Mouse (Mus musculus): ENCODE measurements around the gene Ciapin1. TPM values are rescaled to one million over a fixed set of nuclear protein-coding genes. Genes with fewer than 3 reads are reported as not detected.

The Ciapin1 gene
- total RNA-seq, 2 experiments from 2014 or later, result 30.8 to 38.8 TPM

DNA sequence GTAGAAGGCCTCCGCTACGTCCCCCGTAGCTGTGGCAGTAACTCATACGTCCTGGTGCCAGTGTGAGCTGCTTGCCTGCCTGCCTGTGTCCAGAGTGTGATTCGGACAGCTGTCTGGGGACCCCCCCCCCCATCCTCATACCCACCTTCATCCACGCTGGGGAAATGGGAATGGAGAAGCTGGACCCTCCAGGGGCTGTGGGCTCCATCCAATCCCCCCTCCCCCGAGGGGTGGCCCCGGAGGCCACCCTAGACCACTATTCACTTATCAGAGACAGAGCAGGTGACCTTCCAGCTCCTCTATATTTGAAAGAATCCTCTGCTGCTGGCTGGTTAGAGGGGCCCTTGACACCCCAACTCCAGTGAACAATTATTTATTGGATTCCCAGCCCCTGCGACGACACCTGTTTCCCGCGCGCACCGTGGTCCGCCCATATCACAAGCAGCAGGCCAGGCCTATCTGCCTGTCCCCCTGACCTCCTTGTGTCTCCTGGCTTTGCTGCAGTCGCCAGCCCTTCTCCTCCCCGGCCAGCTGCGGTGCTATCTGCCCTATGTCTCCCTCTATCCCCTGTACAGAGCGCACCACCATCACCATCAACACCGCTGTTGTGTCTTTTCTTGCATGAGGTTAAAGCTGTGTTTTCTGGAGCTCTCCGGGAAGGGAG, 57.5 kb downstream of the Ciapin1 start:
- no peak for DNase-seq (ENCODE audit: low spot score)

DNA sequence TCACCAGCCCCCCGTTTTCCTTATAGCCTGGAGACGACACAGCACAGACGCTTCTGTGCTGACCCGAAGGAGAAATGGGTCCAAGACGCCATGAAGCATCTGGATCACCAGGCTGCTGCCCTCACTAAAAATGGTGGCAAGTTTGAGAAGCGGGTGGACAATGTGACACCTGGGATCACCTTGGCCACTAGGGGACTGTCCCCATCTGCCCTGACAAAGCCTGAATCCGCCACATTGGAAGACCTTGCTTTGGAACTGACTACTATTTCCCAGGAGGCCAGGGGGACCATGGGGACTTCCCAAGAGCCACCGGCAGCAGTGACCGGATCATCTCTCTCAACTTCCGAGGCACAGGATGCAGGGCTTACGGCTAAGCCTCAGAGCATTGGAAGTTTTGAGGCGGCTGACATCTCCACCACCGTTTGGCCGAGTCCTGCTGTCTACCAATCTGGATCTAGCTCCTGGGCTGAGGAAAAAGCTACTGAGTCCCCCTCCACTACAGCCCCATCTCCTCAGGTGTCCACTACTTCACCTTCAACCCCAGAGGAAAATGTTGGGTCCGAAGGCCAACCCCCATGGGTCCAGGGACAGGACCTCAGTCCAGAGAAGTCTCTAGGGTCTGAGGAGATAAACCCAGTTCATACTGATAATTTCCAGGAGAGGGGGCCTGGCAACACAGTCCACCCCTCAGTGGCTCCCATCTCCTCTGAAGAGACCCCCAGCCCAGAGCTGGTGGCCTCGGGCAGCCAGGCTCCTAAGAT, 58.4 kb downstream of the Ciapin1 start:
- DNase-seq (ENCODE audit: low spot score), result no peak

DNA sequence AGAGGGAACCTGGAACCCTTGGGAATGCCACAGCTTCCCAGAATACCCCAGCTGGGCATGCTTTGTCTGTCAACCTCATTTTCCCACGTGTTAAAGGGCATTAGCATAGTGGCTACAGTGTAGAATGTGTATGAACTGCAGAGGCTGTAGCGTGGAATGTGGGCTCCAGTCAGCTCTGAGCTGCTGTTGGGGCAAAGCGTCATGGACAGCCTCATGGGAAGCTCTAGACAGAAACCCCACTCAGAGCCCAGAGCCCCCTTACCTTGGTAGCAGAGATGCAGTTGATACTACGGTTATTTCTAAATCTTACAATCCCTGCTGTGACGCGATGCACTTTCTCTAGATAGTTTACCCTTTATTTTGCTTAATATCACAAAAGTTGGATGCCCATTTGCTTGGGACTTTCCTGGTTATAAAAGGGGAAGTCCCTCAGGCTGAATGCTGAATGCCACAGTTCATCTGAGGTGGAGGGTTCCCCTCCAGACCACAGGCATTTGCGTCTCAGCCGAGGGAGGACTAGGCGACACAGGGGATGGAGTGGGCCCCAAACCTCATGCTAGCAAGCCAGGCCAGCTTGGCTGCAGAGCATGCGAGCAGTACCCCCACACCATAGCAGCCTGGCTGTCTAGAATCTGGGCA, 59.1 kb downstream of the Ciapin1 start:
- no peak for DNase-seq (ENCODE audit: low spot score)

DNA sequence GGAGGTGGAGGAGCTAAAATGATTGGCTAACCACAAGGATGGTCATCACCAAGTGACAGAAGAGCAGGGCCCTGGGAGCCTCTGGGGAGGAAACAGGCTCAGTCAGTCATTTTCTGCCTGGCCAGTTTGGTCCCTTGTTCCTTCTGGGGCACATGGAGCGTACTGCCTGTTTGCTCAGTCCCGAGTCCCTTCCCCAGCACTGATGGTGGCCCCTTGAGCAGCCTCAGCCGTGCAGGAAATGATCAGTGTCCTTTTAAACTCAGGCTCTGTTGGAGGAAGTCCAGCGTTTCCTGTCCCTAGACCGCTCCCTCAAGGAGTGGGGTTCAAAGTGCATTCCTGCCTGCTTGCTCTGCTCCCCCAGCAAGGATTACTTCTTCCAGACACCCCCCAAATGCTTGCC, 59.7 kb downstream of the Ciapin1 start:
- DNase-seq (ENCODE audit: low spot score), result no peak

DNA sequence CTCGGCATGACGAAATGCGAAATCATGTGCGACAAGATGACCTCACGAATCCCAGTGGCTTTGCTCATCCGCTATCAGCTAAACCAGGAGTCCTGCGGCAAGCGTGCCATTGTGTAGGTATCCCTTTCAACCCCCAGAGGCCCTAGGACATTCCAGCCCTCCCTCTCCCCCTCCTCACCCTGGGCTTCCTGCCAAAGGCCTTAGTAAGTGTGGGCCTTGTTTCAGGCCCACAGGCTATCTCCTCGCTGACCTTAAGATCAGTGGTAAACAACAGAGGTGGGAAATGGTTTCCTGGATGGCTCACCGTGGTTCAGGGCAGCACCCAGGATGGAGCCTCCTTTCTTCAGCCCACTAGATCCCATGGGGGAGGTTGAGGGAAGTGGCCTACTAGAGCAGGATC, 60.1 kb downstream of the Ciapin1 start:
- no peak for DNase-seq (ENCODE audit: low spot score)

DNA sequence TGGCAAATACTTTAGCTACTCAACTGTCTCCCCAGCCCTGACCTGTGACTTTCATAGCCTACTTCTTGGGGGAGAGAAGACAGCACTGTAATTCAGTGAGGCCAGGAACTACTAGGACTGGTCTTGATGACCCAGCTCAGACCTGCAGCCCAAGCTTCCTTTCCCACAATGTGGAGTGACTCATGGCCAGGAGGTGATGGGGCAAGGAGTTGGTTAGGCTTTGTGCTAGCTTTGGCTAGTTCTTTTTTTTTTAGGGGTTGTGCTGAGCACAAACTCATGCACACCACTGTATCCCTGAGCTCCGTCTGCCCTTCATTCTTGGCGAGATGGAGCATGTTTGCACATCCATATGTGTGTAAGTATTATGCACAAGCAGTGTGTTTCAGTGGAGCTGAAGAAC, 61.8 kb downstream of the Ciapin1 start:
- DNase-seq (ENCODE audit: low spot score), result no peak

DNA sequence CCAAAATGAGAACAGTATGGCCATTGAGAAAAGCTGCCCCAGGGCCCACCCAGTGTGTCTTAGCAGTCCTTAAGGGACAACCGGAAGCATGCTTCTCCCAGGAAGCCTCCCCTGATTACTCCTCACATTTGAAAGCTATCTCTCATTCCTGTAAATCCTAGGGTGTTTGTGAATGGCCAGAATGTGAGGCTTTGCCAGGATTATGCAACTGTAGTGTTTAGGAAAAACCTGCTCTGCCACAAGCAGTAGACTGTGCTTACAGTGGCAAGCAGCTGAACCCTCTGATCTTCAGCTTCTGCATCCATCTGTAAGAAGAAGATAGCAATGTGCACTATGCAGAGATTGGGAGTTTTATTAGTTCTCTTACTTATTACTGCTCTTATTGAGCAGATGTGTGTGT, 63.6 kb downstream of the Ciapin1 start:
- no peak for DNase-seq (ENCODE audit: low spot score)

DNA sequence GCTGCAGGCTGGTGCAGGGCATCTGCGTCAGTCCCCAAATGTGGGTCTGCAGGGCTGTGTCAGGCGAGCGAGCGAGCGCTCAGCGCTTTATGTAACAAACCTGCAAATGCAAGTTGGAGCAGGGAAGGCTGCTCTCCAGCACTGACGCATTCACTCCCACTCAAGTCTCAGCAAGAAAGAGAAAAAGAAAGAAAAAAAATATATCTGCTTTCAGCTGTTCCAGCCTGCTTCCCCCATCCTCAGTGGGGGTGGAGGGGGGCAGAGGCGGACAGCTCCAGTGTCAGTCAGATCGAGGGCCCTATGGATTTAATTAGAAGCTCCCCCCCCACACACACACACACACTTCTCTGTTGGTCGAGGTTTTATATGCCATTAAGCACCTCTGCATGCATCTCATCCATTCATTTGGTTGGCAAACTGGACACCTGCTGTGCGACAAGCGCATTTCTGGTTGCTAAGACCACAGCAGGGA, 64.4 kb downstream of the Ciapin1 start:
- no peak for DNase-seq (ENCODE audit: low spot score)

DNA sequence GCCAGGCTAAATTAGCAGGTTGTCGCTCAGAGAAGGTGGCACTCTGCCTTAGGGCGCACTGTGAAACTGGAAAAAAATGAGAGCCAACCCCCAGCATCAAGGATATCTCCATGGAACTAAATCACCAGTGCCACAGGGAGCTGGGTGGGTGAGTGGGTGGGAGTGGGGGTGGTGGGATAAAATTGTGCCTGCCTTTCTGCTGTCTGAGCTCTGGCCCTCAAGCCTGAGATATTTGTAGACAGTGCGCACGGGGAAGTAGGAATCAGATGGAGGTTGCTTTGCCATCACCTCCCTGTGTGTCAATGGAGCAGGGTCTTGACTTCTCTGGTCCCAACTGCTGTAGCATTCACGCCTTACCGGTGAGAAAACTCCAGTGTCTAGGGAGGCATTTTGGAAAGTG, 65.1 kb downstream of the Ciapin1 start:
- DNase-seq (ENCODE audit: low spot score), result no peak

DNA sequence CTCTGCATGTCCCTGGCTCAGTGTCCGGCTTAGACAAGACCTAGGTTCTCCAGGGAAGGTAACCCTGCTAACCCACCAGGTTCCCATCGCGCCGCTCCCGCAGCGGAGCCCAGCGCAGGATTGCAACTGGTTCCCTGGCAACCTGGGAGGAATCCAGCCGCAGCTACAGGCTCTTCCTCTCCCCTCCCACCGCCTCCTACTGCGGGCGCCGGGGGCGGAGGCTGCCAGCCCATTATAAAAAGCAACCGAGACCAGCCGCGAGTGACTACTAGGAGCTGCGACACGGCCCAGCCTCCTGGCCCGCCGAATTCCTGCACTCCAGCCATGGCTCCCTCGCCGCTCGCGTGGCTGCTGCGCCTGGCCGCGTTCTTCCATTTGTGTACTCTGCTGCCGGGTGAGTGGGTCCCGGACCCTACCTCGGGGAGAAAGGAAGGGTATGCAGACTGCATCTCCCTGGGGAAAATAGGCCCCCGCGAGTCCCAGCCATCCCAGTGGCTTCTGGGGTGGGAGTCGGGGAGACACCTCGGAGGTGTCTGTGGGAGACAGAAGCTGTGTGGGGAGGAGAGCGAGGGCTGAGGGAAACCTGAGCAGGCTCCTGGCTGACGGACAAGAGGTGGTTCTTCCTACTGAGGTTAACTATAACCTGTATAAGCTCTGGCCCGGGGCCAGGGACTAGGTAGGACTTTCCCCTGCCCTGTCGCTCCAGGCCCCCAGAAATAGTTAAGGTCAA, 66.1 kb downstream of the Ciapin1 start, which contains the start of gene Cx3cl1:
Gene Cx3cl1 (plus strand): TSS at position 69 of the 730 bp plus-strand sequence.
- DNase-seq (ENCODE audit: low spot score), result peak; percentile 55

DNA sequence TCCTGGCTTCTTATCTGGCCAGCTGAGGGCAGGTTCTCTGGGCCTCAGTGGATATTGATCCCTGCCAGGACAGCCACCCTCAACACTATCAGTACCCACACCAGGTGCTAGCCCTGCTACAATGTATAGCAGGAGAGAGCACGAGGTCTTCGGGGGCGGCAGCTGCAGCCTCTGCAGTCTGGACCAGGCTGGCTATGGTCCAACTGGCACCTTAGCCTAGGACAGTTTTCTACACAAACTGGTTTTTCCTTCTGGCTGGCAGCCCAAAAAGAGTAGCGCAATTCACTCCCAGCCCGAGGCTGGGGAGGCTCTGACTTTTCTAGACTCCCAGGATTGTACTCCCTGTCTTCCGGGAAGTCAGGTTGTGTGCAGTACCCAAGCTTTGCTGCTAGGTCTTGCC, 67.2 kb downstream of the Ciapin1 start:
- DNase-seq (ENCODE audit: low spot score), result no peak

Other genes starting within 250 kb of the Ciapin1 start
- 1 to 10 TPM; 7.9 TPM for gene Rspry1, start 236.4 kb downstream of the Ciapin1 start, total RNA-seq (2021)
- 10 to 100 TPM; 18.0 to 22.8 TPM for gene Fam192a, start 236.4 kb downstream of the Ciapin1 start, total RNA-seq (2021)
- 10 to 100 TPM; 50.4 to 54.9 TPM for gene Arl2bp, start 171.8 kb downstream of the Ciapin1 start, total RNA-seq (2021)
- 1 to 10 TPM; 1.3 to 2.0 TPM for gene Pllp, start 142.1 kb downstream of the Ciapin1 start, total RNA-seq (2021)
- not detected for gene Ccl22, start 92.8 kb downstream of the Ciapin1 start, total RNA-seq (2021)
- gene Cx3cl1, start 66.3 kb downstream of the Ciapin1 start, total RNA-seq (2021), result 1 to 10 TPM in 1 of 2 experiments, under 1 TPM in 1; 0.71 to 1.5 TPM
- not detected for gene Ccl17, start 27.9 kb downstream of the Ciapin1 start, total RNA-seq (2021)
- 100 to 1,000 TPM; 392 to 399 TPM for gene Coq9, start within 50 bp of the Ciapin1 start, total RNA-seq (2021)
- gene Polr2c, start 19.1 kb upstream of the Ciapin1 start, total RNA-seq (2021), result 10 to 100 TPM; 48.9 to 56.7 TPM
- 1 to 10 TPM; 3.3 to 7.2 TPM for gene Dok4, start 38.0 kb upstream of the Ciapin1 start, total RNA-seq (2021)
- 1 to 10 TPM; 2.5 to 5.3 TPM for gene Ccdc102a, start 79.7 kb upstream of the Ciapin1 start, total RNA-seq (2021)
- gene Adgrg5, start 85.3 kb upstream of the Ciapin1 start, total RNA-seq (2021), result not detected
- gene Adgrg1, start 136.4 kb upstream of the Ciapin1 start, total RNA-seq (2021), result 10 to 100 TPM; 19.8 to 24.3 TPM
- under 1 TPM; 0.26 to 0.80 TPM for gene Adgrg3, start 179.3 kb upstream of the Ciapin1 start, total RNA-seq (2021)
- not detected for gene Drc7, start 216.7 kb upstream of the Ciapin1 start, total RNA-seq (2021)
- gene Katnb1, start 242.8 kb upstream of the Ciapin1 start, total RNA-seq (2021), result 1 to 10 TPM; 6.6 to 7.4 TPM

Data from gastrocnemius, adult 18-20 months (tissue).